Mouse (Mus musculus): ENCODE measurements at regions not wholly inside any gene's neighbourhood (a gene's known extent, or its start where the extent isn't known, plus 50 kb on each side); places are given as distances from the start of the nearest gene placed in this dataset.

DNA sequence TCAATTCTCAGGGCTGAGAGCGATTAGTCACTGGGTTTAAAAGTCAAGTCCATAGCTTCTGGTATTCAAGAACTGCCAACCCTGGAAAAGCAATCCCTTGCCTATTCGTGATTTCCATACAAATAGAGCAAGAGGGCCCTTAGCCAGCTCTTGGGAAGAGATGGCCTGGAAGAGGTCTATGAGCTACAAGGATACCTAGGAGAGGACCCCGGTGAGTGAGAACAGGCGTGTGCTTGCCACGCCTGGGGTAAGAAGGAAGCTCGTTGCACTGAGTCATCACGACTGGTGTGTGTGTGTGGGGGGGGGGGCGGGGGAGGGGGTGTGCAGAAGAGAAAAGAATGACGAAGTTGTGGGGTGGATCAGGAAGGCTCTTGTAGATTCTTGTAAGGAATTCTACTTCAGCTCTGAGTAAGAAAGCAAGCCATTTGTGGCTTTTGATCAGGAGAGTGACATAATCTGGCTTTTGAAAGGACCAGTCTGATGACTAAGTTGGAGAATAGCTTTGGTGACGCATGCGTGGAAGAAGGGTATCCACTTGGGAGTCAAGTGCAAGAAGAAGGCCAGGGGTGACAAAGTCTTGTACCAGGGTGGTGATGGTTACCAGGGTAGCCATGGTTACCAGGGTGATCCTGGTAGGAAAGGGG lies 113.7 kb downstream of the Phlda1 start:
- WGBS = 46% methylated on average over 10 of the region's 11 CpGs
- H3K36me3 ChIP-seq (ENCODE audit: control insufficient read depth, insufficient read depth, low read length) = no peaks in the 10 kb centered on the region
- H3K4me1 ChIP-seq (ENCODE audit: control insufficient read depth, insufficient read depth, insufficient read length, low read length) = no peaks in the 10 kb centered on the region
- TF ChIP-seq CTCF (IDR thresholded peaks at IDR 0.05; ENCODE audit: extremely low read depth, insufficient read length, insufficient replicate concordance, low read depth, low read length) = no peak
- no peak for TF ChIP-seq POLR2A (IDR thresholded peaks at IDR 0.05; ENCODE audit: low read depth, low read length)
- no peaks in the 10 kb centered on the region for H3K27me3 ChIP-seq (ENCODE audit: control insufficient read depth, insufficient read depth, low read length)
- no peak overlapping the region for H3K27ac ChIP-seq (ENCODE audit: insufficient read depth, low read depth, low read length)
- no peak overlapping the region for H3K4me3 ChIP-seq (ENCODE audit: low read depth, low read length)

DNA sequence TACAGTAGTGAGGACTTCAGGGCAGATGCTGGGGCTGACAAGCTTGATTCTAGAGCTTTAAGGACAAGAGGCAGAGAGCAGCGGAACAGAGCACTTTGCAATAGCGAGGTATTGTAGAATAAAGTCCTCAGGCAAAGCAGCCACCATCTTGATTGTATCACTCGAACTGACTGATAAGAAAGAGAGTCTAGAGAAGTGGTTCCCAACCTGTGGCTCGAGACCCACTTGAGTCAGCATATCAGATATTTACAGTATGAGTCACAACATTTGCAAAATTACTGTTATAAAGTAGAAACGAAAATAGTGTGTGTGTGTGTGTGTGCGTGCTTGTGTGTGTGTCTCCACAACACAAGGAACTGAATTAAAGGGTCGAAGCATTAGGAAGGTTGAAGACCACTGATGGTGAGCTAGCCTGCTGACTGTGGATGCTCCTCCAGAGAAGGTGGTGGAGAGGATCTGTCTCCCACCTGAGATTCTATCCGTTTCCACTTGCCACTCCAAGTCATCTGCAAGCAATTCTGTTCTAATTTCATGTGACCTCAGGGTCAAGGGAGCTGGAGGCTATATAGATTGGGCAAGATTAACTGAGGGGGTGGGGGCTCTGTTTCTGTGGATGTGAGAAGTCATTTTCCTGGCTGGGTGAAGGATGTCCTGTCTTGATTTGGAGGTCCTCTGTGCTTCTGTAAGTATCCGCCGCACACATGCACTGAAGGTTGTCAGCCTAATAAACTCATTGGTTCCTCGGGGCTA lies 115.0 kb downstream of the Phlda1 start:
- H3K36me3 ChIP-seq (ENCODE audit: control insufficient read depth, insufficient read depth, low read length) = no peaks in the 10 kb centered on the region
- H3K4me1 ChIP-seq (ENCODE audit: control insufficient read depth, insufficient read depth, insufficient read length, low read length) = no peaks in the 10 kb centered on the region
- no peak overlapping the region for H3K27ac ChIP-seq (ENCODE audit: insufficient read depth, low read depth, low read length)
- no peaks in the 10 kb centered on the region for H3K27me3 ChIP-seq (ENCODE audit: control insufficient read depth, insufficient read depth, low read length)
- H3K4me3 ChIP-seq (ENCODE audit: low read depth, low read length) = no peak overlapping the region
- TF ChIP-seq POLR2A (IDR thresholded peaks at IDR 0.05; ENCODE audit: low read depth, low read length) = no peak
- no peak for TF ChIP-seq CTCF (IDR thresholded peaks at IDR 0.05; ENCODE audit: extremely low read depth, insufficient read length, insufficient replicate concordance, low read depth, low read length)
- WGBS = 71% methylated on average over 11 of the region's 11 CpGs

DNA sequence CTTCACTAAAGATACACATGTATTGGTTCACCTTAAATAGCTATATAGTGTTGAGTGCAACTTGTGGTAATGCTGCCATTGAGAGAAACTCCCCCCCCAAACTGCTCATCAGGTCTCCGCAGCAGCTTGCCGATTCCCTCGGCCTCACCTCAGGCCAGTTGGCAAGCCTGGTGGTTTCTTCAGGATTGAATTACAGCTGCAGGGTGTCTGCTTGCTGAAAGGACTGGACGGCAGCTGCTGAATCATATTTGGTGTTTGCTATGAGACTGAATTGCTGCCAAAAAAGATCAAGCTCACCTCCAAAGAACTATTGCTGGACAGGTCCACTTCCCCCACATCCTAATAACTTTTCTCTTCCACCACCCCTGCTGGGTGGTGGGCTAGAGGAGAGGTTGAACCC lies 116.7 kb downstream of the Phlda1 start:
- no peaks in the 10 kb centered on the region for H3K36me3 ChIP-seq (ENCODE audit: control insufficient read depth, insufficient read depth, low read length)
- no peaks in the 10 kb centered on the region for H3K27me3 ChIP-seq (ENCODE audit: control insufficient read depth, insufficient read depth, low read length)
- H3K4me1 ChIP-seq (ENCODE audit: control insufficient read depth, insufficient read depth, insufficient read length, low read length) = no peaks in the 10 kb centered on the region
- 60% methylated on average over 4 of the region's 4 CpGs for WGBS
- no peak overlapping the region for H3K27ac ChIP-seq (ENCODE audit: insufficient read depth, low read depth, low read length)
- H3K4me3 ChIP-seq (ENCODE audit: low read depth, low read length) = no peak overlapping the region
- TF ChIP-seq CTCF (IDR thresholded peaks at IDR 0.05; ENCODE audit: extremely low read depth, insufficient read length, insufficient replicate concordance, low read depth, low read length) = no peak
- TF ChIP-seq POLR2A (IDR thresholded peaks at IDR 0.05; ENCODE audit: low read depth, low read length) = no peak

DNA sequence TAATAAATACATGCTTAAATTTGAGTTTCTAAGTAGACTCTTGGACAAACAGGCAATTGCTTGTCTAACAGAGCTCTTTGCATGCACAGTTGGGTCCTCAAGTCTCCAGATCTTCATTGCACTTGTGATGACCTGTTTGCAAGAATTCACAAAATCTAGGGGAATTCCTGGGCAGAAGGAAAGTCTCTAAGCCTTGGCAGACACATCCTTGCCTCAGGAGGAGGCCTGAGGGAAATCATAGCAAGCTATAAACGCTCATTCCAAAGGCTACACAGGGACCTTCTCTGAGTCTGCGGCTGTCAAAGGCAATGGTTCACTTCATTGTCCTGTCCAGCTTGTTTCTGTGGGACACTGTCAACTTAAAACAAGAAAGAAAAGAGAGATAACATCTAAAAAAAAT lies 117.9 kb downstream of the Phlda1 start:
- H3K4me3 ChIP-seq (ENCODE audit: low read depth, low read length) = no peak overlapping the region
- no peaks in the 10 kb centered on the region for H3K36me3 ChIP-seq (ENCODE audit: control insufficient read depth, insufficient read depth, low read length)
- H3K27me3 ChIP-seq (ENCODE audit: control insufficient read depth, insufficient read depth, low read length) = no peaks in the 10 kb centered on the region
- no peaks in the 10 kb centered on the region for H3K4me1 ChIP-seq (ENCODE audit: control insufficient read depth, insufficient read depth, insufficient read length, low read length)
- TF ChIP-seq CTCF (IDR thresholded peaks at IDR 0.05; ENCODE audit: extremely low read depth, insufficient read length, insufficient replicate concordance, low read depth, low read length) = no peak
- TF ChIP-seq POLR2A (IDR thresholded peaks at IDR 0.05; ENCODE audit: low read depth, low read length) = no peak
- WGBS = 79% methylated on average over 2 of the region's 2 CpGs
- no peak overlapping the region for H3K27ac ChIP-seq (ENCODE audit: insufficient read depth, low read depth, low read length)

DNA sequence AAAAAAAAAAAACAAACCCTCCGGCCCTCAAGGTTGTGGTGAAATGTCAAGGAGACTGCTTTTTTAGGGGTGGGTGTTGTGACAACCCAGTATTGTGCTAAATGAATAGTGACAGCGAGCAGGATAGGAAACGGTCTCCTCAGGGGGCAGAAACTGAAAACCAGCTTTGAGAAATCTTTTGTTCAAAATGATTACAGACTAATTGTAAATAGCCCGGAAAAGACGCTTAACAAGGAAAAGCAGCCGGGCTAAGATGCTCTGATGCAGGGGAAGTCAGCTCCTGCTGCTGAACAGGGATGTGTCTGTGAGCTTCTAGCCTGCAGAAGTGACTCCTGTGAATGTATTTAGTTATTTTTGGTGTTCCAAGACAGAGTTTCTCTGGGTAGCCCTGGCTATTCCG lies 118.5 kb downstream of the Phlda1 start:
- Histone ChIP-seq H3K4me3 (ENCODE audit: low read depth, low read length) (no peak overlapping the region), H3K36me3 (ENCODE audit: control insufficient read depth, insufficient read depth, low read length) (no peaks in the 10 kb centered on the region), H3K27me3 (ENCODE audit: control insufficient read depth, insufficient read depth, low read length) (no peaks in the 10 kb centered on the region), H3K4me1 (ENCODE audit: control insufficient read depth, insufficient read depth, insufficient read length, low read length) (no peaks in the 10 kb centered on the region), H3K27ac (ENCODE audit: insufficient read depth, low read depth, low read length) (no peak overlapping the region)
- 85% methylated on average over 7 of the region's 7 CpGs for WGBS
- TF ChIP-seq POLR2A (IDR thresholded peaks at IDR 0.05; ENCODE audit: low read depth, low read length) = no peak
- no peak for TF ChIP-seq CTCF (IDR thresholded peaks at IDR 0.05; ENCODE audit: extremely low read depth, insufficient read length, insufficient replicate concordance, low read depth, low read length)

DNA sequence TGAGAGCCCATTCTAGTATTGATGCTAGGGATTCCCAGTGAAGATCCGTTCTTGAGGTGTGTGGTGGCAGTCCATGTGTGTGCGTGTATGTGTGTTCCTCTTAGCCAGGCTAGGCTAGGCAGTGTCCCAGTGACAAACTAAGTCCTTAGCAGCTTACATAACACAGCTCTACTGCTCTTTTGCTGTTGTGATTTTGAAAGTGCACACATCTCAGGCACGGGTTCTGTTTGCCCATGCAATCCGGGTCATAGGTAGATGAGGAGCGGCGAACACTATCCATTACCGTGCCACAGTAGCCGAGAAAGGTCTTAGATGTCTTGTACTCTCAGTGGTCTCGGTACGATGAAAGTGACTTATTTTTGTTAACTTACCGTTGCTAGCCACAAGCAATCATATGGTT lies 119.5 kb downstream of the Phlda1 start:
- TF ChIP-seq CTCF (IDR thresholded peaks at IDR 0.05; ENCODE audit: extremely low read depth, insufficient read length, insufficient replicate concordance, low read depth, low read length) (no peak), POLR2A (IDR thresholded peaks at IDR 0.05; ENCODE audit: low read depth, low read length) (no peak)
- 95% methylated on average over 11 of the region's 11 CpGs for WGBS
- Histone ChIP-seq H3K27ac (ENCODE audit: insufficient read depth, low read depth, low read length) (no peak overlapping the region), H3K36me3 (ENCODE audit: control insufficient read depth, insufficient read depth, low read length) (no peaks in the 10 kb centered on the region), H3K4me1 (ENCODE audit: control insufficient read depth, insufficient read depth, insufficient read length, low read length) (no peaks in the 10 kb centered on the region), H3K4me3 (ENCODE audit: low read depth, low read length) (no peak overlapping the region), H3K27me3 (ENCODE audit: control insufficient read depth, insufficient read depth, low read length) (no peaks in the 10 kb centered on the region)

DNA sequence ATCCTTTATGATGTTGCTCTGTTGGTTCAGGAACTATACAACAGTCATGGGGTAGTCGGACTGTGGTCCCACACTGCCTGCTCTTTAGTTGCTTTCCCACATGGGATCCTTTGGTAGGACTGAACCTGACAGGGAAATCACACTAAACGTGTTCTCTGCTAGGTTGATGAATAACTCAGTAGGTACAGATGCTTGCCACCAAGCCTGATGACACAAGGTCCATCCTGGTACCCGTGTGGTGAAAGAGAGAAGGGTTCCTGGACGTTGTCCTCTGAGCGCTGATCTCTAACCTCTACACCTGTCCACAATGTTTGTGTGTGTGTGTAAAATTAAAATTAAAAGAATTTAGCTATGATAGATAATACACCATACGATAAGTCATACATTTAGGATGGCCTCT lies 119.9 kb downstream of the Phlda1 start:
- Histone ChIP-seq H3K4me3 (ENCODE audit: low read depth, low read length) (no peak overlapping the region), H3K4me1 (ENCODE audit: control insufficient read depth, insufficient read depth, insufficient read length, low read length) (no peaks in the 10 kb centered on the region), H3K36me3 (ENCODE audit: control insufficient read depth, insufficient read depth, low read length) (no peaks in the 10 kb centered on the region), H3K27me3 (ENCODE audit: control insufficient read depth, insufficient read depth, low read length) (no peaks in the 10 kb centered on the region), H3K27ac (ENCODE audit: insufficient read depth, low read depth, low read length) (no peak overlapping the region)
- no peak for TF ChIP-seq CTCF (IDR thresholded peaks at IDR 0.05; ENCODE audit: extremely low read depth, insufficient read length, insufficient replicate concordance, low read depth, low read length)
- TF ChIP-seq POLR2A (IDR thresholded peaks at IDR 0.05; ENCODE audit: low read depth, low read length) = no peak
- 82% methylated on average over 6 of the region's 6 CpGs for WGBS

All from small intestine, adult 2 months (tissue).